Mouse (Mus musculus): ENCODE data around the gene Sept9. TPM values are rescaled to one million over a fixed set of nuclear protein-coding genes. Genes with fewer than 3 reads are reported as not detected.

The Sept9 gene
- polyA plus RNA-seq, 1 experiment from 2014 or later, result 78.9 TPM

DNA sequence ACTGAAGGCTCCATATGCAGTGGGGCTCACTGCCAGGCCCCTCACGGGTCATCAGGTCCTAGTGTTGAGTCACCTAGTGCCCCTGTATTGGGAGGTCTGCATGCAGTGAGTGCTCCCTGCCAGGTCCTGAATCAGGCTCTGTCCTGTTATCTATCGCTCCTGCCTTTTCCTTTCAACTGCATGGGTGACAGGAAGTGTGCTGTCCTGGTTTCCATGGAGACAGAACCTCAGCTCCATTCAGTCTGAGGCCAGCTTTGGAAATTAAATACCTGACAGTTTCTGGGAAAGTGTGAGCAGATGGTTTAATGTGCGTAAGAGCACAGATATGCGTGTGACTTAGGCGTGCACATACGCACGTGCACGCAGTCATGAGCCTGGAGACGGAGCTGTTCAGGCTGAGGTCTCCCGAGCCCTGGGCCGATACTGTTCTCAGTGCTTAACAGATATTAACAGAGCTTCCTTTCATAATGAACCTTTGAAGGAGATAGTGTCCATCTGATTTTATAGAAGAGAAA, 49.3 kb downstream of the Sept9 start:
- Histone ChIP-seq H3K4me1 (ENCODE audit: control insufficient read depth, insufficient read depth, low read length) (peaks cover 28% of the 10 kb centered on the region), H3K27ac (ENCODE audit: low read depth, low read length) (peak overlapping the region; percentile 42; the same call in 1 of the 2 replicates), H3K4me2 (no peak overlapping the region), H3K4me3 (ENCODE audit: low read depth, low read length) (no peak overlapping the region), H3K9ac (ENCODE audit: low read depth, low read length) (no peak overlapping the region), H3K36me3 (ENCODE audit: control insufficient read depth, insufficient read depth, low read length) (no peaks in the 10 kb centered on the region), H3K9me3 (replicated peaks; ENCODE audit: control insufficient read depth, low read length) (no peaks in the 10 kb centered on the region), H3K27me3 (ENCODE audit: control insufficient read depth, insufficient read depth, low read length) (no peaks in the 10 kb centered on the region)
- ATAC-seq (replicated peaks; ENCODE audit: insufficient number of reproducible peaks, low FRiP score, low TSS enrichment), result no peak
- WGBS (ENCODE audit: insufficient replicate concordance), result 40% methylated on average over 11 of the region's 11 CpGs

DNA sequence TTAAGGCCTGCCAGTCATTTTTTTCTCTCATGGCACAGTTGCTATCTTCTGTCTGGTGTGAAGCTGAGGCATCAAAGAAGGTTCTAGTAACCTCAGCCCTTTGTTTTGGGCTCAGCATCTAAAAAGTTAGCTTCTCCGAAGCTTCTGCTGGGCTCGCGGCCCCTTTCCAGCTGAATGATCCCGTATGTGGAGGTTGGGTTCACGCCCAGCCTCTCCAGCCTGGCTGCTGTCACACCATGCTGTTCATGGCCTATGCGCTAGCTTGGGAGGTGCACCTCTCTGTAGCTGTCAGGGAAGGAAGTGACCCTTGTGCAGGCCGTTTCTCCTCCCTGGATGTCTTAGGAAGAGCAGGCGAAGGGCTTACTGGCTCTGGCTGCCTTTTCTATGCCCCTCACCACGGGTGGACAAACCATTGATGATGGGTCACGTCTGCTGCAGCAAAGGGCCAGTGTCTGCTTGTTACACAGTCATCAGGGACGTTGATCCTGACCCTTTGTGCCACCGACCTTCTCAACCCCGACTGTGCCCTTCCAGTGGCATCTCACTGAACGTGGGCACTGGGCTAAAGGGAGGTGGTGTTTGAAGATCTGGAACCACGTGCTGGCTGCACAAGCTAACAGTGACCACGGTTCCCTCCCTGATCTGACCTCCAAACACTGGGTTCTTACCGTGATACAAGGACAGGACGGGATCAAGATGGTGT, 50.0 kb downstream of the Sept9 start:
- Histone ChIP-seq H3K36me3 (ENCODE audit: control insufficient read depth, insufficient read depth, low read length) (no peaks in the 10 kb centered on the region), H3K4me3 (ENCODE audit: low read depth, low read length) (no peak overlapping the region), H3K4me2 (no peak overlapping the region), H3K9ac (ENCODE audit: low read depth, low read length) (no peak overlapping the region), H3K9me3 (replicated peaks; ENCODE audit: control insufficient read depth, low read length) (no peaks in the 10 kb centered on the region), H3K27me3 (ENCODE audit: control insufficient read depth, insufficient read depth, low read length) (no peaks in the 10 kb centered on the region), H3K4me1 (ENCODE audit: control insufficient read depth, insufficient read depth, low read length) (peaks cover 28% of the 10 kb centered on the region), H3K27ac (ENCODE audit: low read depth, low read length) (0 out of 2 replicates have a peak overlapping the region, but pooled peaks have one; percentile 29)
- 73% methylated on average over 18 of the region's 18 CpGs for WGBS (ENCODE audit: insufficient replicate concordance)
- no peak for ATAC-seq (replicated peaks; ENCODE audit: insufficient number of reproducible peaks, low FRiP score, low TSS enrichment)

- no peak overlapping the region for H3K27ac ChIP-seq (ENCODE audit: low read depth, low read length)
- no peak overlapping the region for H3K9ac ChIP-seq (ENCODE audit: low read depth, low read length)
- H3K4me1 ChIP-seq (ENCODE audit: control insufficient read depth, insufficient read depth, low read length), result peaks cover 28% of the 10 kb centered on the region
- no peak overlapping the region for H3K4me3 ChIP-seq (ENCODE audit: low read depth, low read length)
- H3K4me2 ChIP-seq, result no peak overlapping the region
- ATAC-seq (replicated peaks; ENCODE audit: insufficient number of reproducible peaks, low FRiP score, low TSS enrichment), result no peak
- no peaks in the 10 kb centered on the region for H3K36me3 ChIP-seq (ENCODE audit: control insufficient read depth, insufficient read depth, low read length)
- no peaks in the 10 kb centered on the region for H3K9me3 ChIP-seq (replicated peaks; ENCODE audit: control insufficient read depth, low read length)
- no peaks in the 10 kb centered on the region for H3K27me3 ChIP-seq (ENCODE audit: control insufficient read depth, insufficient read depth, low read length)
- WGBS (ENCODE audit: insufficient replicate concordance), result 72% methylated on average over 22 of the region's 22 CpGs
Measured at GRCm38 (mm10) chr11:117249985-117250928, 50.8 kb downstream of the Sept9 start.

DNA sequence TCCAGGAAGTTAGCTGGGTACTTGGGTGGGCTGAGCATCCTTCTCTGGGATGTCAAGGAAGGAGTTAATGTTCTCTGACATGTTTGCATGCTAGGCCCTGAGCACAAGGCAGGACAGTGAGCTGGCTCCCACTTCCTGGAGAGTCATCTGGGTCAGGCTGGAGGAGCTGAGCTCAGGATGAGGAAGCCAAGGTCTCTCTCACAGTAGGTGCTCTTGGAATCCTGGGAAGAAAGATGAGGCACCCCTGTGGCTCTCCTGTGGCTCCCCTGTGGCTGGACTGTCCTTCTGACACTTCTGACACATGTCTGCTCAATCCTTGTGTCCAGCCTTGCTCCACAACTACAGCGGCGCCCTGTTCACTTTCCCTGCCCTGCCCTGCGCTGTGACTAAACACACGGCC, 52.3 kb downstream of the Sept9 start:
- Histone ChIP-seq H3K36me3 (ENCODE audit: control insufficient read depth, insufficient read depth, low read length) (no peaks in the 10 kb centered on the region), H3K4me2 (no peak overlapping the region), H3K9ac (ENCODE audit: low read depth, low read length) (no peak overlapping the region), H3K27ac (ENCODE audit: low read depth, low read length) (no peak overlapping the region), H3K4me3 (ENCODE audit: low read depth, low read length) (no peak overlapping the region), H3K9me3 (replicated peaks; ENCODE audit: control insufficient read depth, low read length) (no peaks in the 10 kb centered on the region), H3K27me3 (ENCODE audit: control insufficient read depth, insufficient read depth, low read length) (no peaks in the 10 kb centered on the region), H3K4me1 (ENCODE audit: control insufficient read depth, insufficient read depth, low read length) (peaks cover 28% of the 10 kb centered on the region)
- no peak for ATAC-seq (replicated peaks; ENCODE audit: insufficient number of reproducible peaks, low FRiP score, low TSS enrichment)
- 88% methylated on average over 4 of the region's 4 CpGs for WGBS (ENCODE audit: insufficient replicate concordance)

DNA sequence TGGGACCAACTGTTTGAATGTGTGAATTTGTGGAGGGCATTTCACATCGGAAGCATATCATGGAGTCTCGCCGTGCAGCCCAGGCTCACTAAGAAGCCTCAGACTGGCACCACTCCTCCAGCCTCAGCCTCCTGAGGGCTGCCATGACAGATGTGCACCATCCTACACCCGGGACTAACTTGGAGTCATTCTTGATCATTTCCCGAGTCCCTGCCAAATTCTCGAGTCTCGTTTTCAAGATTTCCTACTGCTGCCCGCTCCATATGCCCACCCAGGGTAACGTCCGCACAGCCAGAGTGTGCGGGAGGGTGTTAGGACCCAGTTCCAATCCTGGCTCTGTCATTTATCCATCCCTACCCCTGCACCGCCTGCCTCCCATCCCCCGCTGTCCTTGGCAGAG, 53.4 kb downstream of the Sept9 start:
- no peak overlapping the region for H3K4me2 ChIP-seq
- no peak for ATAC-seq (replicated peaks; ENCODE audit: insufficient number of reproducible peaks, low FRiP score, low TSS enrichment)

DNA sequence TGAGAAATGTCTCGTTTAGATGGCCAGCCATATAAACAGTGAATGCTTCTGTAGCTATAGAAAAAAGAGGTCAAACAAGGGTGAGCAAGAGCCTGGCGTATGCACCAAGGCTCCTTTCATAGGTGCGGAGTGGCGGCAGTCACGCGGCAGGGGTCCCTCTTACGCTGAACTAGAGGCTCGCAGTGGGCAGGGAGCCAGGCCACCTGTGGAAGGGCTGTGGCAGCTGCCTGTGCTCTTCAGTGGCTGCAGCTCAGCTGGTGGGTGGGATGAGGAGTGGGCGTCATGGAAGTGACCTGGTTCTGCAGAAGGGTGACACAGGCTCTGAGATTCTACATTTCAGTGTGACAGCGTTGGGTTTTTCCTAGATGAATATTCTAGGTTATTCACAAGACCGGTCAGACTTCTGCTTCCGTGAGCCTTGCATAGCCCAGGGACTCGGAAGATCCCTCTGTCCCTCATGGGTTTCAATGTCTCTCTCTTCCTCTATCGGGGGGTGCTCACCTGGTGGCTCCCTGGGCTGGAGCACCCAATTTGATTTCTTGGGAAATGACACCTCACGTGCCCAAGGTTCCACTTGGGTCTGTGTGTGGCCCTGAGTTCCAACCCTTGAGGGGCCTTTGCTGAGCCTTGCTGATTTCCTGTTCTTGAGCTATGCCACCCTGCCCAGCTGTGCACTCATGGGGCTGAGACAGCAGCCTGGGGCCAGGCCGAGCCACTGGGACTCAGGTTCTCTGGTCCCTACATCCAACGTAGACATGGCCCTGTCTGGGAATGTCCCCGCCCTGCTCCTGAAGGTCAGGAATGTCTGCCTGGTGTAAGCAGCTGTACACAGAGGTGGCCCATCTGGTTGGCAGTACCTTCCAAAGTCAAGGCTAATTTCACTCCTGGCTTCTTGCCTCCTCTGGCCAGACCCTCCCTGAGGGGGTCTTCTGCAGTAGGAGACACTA, 55.0 kb downstream of the Sept9 start:
- no peak for ATAC-seq (replicated peaks; ENCODE audit: insufficient number of reproducible peaks, low FRiP score, low TSS enrichment)
- no peak overlapping the region for H3K9ac ChIP-seq (ENCODE audit: low read depth, low read length)
- H3K9me3 ChIP-seq (replicated peaks; ENCODE audit: control insufficient read depth, low read length), result no peaks in the 10 kb centered on the region
- H3K4me2 ChIP-seq, result no peak overlapping the region
- no peak overlapping the region for H3K4me3 ChIP-seq (ENCODE audit: low read depth, low read length)
- no peaks in the 10 kb centered on the region for H3K36me3 ChIP-seq (ENCODE audit: control insufficient read depth, insufficient read depth, low read length)
- peaks cover 5% of the 10 kb centered on the region for H3K4me1 ChIP-seq (ENCODE audit: control insufficient read depth, insufficient read depth, low read length)
- H3K27ac ChIP-seq (ENCODE audit: low read depth, low read length), result no peak overlapping the region
- H3K27me3 ChIP-seq (ENCODE audit: control insufficient read depth, insufficient read depth, low read length), result no peaks in the 10 kb centered on the region
- WGBS (ENCODE audit: insufficient replicate concordance), result 65% methylated on average over 18 of the region's 18 CpGs

More for the DNA sequence above, 53.4 kb downstream of the Sept9 start:
- Histone ChIP-seq H3K27ac (ENCODE audit: low read depth, low read length) (no peak overlapping the region), H3K4me1 (ENCODE audit: control insufficient read depth, insufficient read depth, low read length) (peaks cover 21% of the 10 kb centered on the region), H3K27me3 (ENCODE audit: control insufficient read depth, insufficient read depth, low read length) (no peaks in the 10 kb centered on the region), H3K9me3 (replicated peaks; ENCODE audit: control insufficient read depth, low read length) (no peaks in the 10 kb centered on the region), H3K4me3 (ENCODE audit: low read depth, low read length) (no peak overlapping the region), H3K36me3 (ENCODE audit: control insufficient read depth, insufficient read depth, low read length) (no peaks in the 10 kb centered on the region), H3K9ac (ENCODE audit: low read depth, low read length) (no peak overlapping the region)
- 82% methylated on average over 13 of the region's 13 CpGs for WGBS (ENCODE audit: insufficient replicate concordance)

DNA sequence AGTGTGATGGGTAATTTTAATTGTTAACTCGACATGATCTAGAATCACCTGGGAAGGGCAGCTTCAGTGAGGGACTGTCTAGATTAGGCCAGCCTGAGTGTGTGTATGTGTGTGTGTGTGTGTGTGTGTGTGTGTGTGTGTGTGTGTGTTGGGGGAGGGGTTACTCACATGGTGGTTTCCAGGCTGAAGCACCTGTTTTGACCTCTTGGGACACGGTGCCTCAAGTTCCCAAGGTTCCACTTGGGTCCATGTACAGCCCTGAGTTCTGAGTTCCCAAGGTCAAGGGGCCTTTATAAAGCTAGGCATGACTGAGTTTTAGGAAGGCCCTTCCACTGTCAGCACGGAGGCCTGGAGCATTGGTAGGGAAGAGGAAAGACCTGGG, 55.6 kb downstream of the Sept9 start:
- no peaks in the 10 kb centered on the region for H3K27me3 ChIP-seq (ENCODE audit: control insufficient read depth, insufficient read depth, low read length)
- no peak overlapping the region for H3K4me2 ChIP-seq
- no peak for ATAC-seq (replicated peaks; ENCODE audit: insufficient number of reproducible peaks, low FRiP score, low TSS enrichment)
- no peaks in the 10 kb centered on the region; the same call in 1 of the 2 replicates for H3K4me1 ChIP-seq (ENCODE audit: control insufficient read depth, insufficient read depth, low read length)
- 69% methylated on average over 3 of the region's 3 CpGs for WGBS (ENCODE audit: insufficient replicate concordance)
- no peaks in the 10 kb centered on the region for H3K36me3 ChIP-seq (ENCODE audit: control insufficient read depth, insufficient read depth, low read length)
- no peak overlapping the region for H3K9ac ChIP-seq (ENCODE audit: low read depth, low read length)
- H3K9me3 ChIP-seq (replicated peaks; ENCODE audit: control insufficient read depth, low read length), result no peaks in the 10 kb centered on the region
- no peak overlapping the region for H3K4me3 ChIP-seq (ENCODE audit: low read depth, low read length)
- H3K27ac ChIP-seq (ENCODE audit: low read depth, low read length), result no peak overlapping the region

DNA sequence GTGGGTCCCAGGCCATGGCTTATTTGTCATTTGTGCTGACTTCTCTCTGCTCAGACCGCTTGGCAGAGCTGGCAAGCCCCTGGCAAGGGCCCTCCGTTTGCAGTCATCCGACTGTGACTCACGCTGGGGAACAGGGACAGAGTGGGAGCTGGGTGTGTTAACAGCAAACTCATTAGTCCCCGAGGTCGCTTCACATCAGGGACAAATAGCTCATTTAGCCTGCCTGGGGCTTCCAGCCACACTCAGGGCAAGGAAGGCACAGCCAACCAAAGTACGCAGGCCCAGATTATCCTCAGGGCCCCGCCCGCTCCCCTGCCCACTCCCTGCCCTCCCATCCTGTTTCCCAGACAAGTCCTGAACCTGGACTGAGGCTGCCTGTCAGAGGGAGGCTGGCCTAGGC, 56.6 kb downstream of the Sept9 start:
- 59% methylated on average over 9 of the region's 9 CpGs for WGBS (ENCODE audit: insufficient replicate concordance)
- Histone ChIP-seq H3K36me3 (ENCODE audit: control insufficient read depth, insufficient read depth, low read length) (no peaks in the 10 kb centered on the region), H3K27ac (ENCODE audit: low read depth, low read length) (no peak overlapping the region), H3K4me3 (ENCODE audit: low read depth, low read length) (no peak overlapping the region), H3K9ac (ENCODE audit: low read depth, low read length) (peak overlapping the region; percentile 16; the same call in 1 of the 2 replicates), H3K4me1 (ENCODE audit: control insufficient read depth, insufficient read depth, low read length) (no peaks in the 10 kb centered on the region; the same call in 1 of the 2 replicates), H3K9me3 (replicated peaks; ENCODE audit: control insufficient read depth, low read length) (no peaks in the 10 kb centered on the region), H3K27me3 (ENCODE audit: control insufficient read depth, insufficient read depth, low read length) (no peaks in the 10 kb centered on the region), H3K4me2 (no peak overlapping the region)
- ATAC-seq (replicated peaks; ENCODE audit: insufficient number of reproducible peaks, low FRiP score, low TSS enrichment), result no peak
